Mouse (Mus musculus): ENCODE data around the gene Drd2. TPM values are rescaled to one million over a fixed set of nuclear protein-coding genes. Genes with fewer than 3 reads are reported as not detected.

Gene Drd2
- polyA plus RNA-seq, 1 experiment from 2014 or later: 8.4 TPM

DNA sequence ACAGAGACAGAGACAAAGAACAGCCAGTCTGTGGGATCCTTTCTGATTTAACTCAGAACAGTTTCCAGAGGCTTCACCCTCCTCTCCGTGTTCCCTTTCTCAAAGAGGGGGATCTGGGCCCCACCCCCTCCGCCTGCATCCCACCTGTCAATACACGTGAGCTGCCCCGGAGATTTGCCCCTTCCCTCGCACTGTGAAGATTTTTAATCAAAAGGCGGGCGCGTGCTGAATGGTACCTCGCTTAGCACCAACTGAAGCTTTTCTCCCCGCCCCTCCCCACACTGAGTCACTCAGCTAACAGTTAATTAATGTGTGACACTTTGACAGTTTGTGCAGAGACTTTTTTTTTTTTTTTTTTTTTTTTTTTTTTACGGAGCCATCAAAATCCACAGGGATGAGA is 45.7 kb downstream of the Drd2 start:
- no peaks in the 10 kb centered on the region; the same call in 1 of the 2 replicates for H3K4me1 ChIP-seq
- no peaks in the 10 kb centered on the region for H3K36me3 ChIP-seq
- no peak overlapping the region for H3K4me3 ChIP-seq (replicated peaks)
- no peaks in the 10 kb centered on the region for H3K9me3 ChIP-seq (replicated peaks)
- no peak for ATAC-seq (ENCODE audit: low FRiP score)
- H3K9ac ChIP-seq (replicated peaks): no peak overlapping the region
- H3K27ac ChIP-seq (replicated peaks): no peak overlapping the region
- no peaks in the 10 kb centered on the region for H3K27me3 ChIP-seq (replicated peaks)
- 49% methylated on average over 11 of the region's 11 CpGs for WGBS
- no peak overlapping the region for H3K4me2 ChIP-seq

DNA sequence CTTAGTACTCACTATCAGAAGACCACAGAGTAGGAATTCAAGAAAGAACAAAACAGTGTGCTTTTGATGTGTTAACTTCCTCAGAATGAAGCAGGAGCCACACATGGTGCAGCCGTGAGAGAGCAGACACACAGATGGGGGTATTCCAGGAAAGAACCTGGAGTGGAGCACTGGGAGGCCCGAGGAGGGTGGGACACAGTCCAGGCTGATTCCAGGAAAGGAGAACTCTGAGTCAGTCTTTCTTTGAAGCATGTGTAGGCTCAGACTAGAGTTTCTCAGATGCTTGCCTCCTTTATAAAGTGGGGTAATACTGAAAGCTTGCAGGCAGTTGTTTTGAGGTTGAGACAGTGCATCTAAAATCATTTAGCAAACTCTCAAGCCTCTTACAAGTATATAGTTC is 51.8 kb downstream of the Drd2 start:
- no peak overlapping the region for H3K9ac ChIP-seq (replicated peaks)
- no peaks in the 10 kb centered on the region for H3K27me3 ChIP-seq (replicated peaks)
- no peaks in the 10 kb centered on the region for H3K9me3 ChIP-seq (replicated peaks)
- no peak for ATAC-seq (ENCODE audit: low FRiP score)
- H3K4me3 ChIP-seq (replicated peaks): no peak overlapping the region
- WGBS: 64% methylated on average over 2 of the region's 2 CpGs
- no peaks in the 10 kb centered on the region for H3K36me3 ChIP-seq
- H3K27ac ChIP-seq (replicated peaks): no peak overlapping the region
- H3K4me2 ChIP-seq: no peak overlapping the region
- H3K4me1 ChIP-seq: no peaks in the 10 kb centered on the region

DNA sequence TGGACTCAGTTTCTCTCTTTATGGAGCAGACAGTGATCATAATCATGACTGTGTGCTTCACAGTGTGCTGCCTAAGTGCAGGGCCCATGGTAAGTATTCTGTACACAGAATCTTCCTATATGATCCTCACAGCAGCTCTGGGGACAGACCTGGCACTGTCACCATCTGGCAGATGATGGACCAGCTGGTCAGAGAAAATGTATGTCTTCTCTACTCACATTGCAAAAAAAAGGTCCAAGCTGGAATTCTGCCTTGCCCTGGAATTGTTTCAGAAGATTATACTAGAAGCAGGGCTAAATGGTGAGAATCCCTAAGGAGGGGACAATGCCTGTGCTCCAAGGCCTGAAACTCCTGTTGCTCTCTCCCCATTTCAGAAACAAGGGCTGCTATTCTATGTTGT is 55.6 kb downstream of the Drd2 start:
- Histone ChIP-seq H3K27me3 (replicated peaks) (no peaks in the 10 kb centered on the region), H3K4me1 (no peaks in the 10 kb centered on the region), H3K36me3 (no peaks in the 10 kb centered on the region), H3K4me2 (no peak overlapping the region), H3K9me3 (replicated peaks) (no peaks in the 10 kb centered on the region), H3K27ac (replicated peaks) (no peak overlapping the region), H3K9ac (replicated peaks) (no peak overlapping the region), H3K4me3 (replicated peaks) (no peak overlapping the region)
- no peak for ATAC-seq (ENCODE audit: low FRiP score)

DNA sequence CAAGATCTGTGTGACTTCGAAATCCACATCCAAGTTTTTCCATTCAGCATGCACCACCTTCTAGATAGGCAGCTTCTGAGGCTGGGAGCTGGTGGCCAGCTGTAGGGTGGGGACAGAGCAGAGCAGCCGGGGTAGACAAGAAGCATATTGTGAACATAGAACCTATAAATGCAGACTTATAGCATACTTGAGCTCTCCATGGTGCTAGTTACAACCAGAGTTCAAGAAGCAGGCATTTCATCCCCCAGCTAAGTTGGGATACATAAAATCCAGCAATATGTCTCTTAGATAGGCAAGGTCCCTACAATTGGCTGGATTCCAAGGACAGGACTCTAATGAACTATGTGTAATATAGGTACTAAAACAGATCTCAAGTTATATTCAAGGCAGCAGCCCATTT is 63.3 kb downstream of the Drd2 start:
- H3K27ac ChIP-seq (replicated peaks): no peak overlapping the region
- H3K4me3 ChIP-seq (replicated peaks): no peak overlapping the region
- H3K4me2 ChIP-seq: no peak overlapping the region
- 82% methylated on average over 2 of the region's 2 CpGs for WGBS
- H3K36me3 ChIP-seq: no peaks in the 10 kb centered on the region
- no peaks in the 10 kb centered on the region for H3K27me3 ChIP-seq (replicated peaks)
- no peak overlapping the region for H3K9ac ChIP-seq (replicated peaks)
- no peak for ATAC-seq (ENCODE audit: low FRiP score)
- H3K9me3 ChIP-seq (replicated peaks): no peaks in the 10 kb centered on the region
- no peaks in the 10 kb centered on the region for H3K4me1 ChIP-seq

DNA sequence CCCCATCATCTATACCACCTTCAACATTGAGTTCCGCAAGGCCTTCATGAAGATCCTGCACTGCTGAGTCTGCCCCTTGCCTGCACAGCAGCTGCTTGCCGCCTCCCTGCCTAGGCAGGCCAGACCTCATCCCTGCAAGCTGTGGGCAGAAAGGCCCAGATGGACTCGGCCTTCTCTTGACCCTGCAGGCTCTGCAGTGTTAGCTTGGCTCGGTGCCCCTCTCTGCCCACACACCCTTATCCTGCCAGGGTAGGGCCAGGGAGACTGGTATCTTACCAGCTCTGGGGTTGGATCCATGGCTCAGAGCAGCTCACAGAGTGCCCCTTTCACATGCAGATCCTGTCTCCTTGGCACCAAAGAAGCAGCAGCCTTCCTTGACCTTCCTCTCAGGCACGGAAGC is 66.6 kb downstream of the Drd2 start:
- no peak overlapping the region for H3K4me3 ChIP-seq (replicated peaks)
- no peaks in the 10 kb centered on the region for H3K36me3 ChIP-seq
- no peaks in the 10 kb centered on the region for H3K4me1 ChIP-seq
- H3K9ac ChIP-seq (replicated peaks): no peak overlapping the region
- H3K9me3 ChIP-seq (replicated peaks): no peaks in the 10 kb centered on the region
- no peaks in the 10 kb centered on the region for H3K27me3 ChIP-seq (replicated peaks)
- 92% methylated on average over 5 of the region's 5 CpGs for WGBS
- no peak for ATAC-seq (ENCODE audit: low FRiP score)
- H3K27ac ChIP-seq (replicated peaks): no peak overlapping the region
- no peak overlapping the region for H3K4me2 ChIP-seq

DNA sequence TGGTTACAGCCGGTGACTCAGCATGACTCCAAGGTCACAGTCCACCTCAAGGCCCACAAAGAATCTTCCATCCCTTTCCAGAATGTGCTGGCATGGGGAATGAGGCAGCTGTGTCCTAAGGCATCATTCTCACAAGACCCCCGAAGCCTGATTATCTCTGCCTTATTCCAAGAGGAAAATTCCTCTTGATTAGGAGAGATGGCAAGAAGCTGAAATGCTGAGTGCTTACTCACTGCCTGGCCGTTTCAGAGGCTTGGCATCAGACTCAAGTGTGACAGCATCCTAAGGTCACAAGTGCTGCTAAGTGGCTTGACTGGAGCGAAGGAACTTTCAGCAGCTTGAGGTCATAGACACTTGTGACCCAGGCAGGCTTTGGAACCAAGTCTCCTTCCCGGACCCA is 70.2 kb downstream of the Drd2 start:
- Histone ChIP-seq H3K4me1 (no peaks in the 10 kb centered on the region), H3K9ac (replicated peaks) (no peak overlapping the region), H3K27me3 (replicated peaks) (no peaks in the 10 kb centered on the region), H3K4me2 (no peak overlapping the region), H3K4me3 (replicated peaks) (no peak overlapping the region), H3K9me3 (replicated peaks) (no peaks in the 10 kb centered on the region), H3K36me3 (no peaks in the 10 kb centered on the region), H3K27ac (replicated peaks) (no peak overlapping the region)
- ATAC-seq (ENCODE audit: low FRiP score): no peak
- WGBS: 89% methylated on average over 5 of the region's 5 CpGs

DNA sequence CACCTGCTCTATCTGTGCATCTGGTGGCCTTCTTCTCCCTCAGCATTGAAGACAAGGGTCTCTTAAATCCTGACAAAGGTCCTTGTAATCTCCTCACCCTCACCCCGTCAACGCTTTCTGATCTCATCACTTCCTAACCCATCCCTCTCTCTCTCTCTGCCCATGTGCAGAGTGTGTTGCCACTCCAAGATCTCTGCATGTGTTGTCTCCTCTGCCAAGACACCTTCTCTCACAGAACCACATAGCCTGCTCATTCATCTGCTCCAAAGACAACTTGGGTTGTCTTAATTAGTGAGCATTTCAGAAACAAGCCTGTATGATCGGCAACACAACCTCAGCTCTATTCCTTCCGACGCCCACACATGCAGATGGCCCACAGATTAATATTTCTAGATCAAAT is 83.4 kb downstream of the Drd2 start:
- Histone ChIP-seq H3K36me3 (no peaks in the 10 kb centered on the region), H3K4me2 (no peak overlapping the region), H3K27ac (replicated peaks) (no peak overlapping the region), H3K9me3 (replicated peaks) (no peaks in the 10 kb centered on the region), H3K4me1 (no peaks in the 10 kb centered on the region), H3K9ac (replicated peaks) (no peak overlapping the region), H3K27me3 (replicated peaks) (no peaks in the 10 kb centered on the region), H3K4me3 (replicated peaks) (no peak overlapping the region)
- WGBS: 96% methylated on average over 5 of the region's 5 CpGs
- ATAC-seq (ENCODE audit: low FRiP score): no peak

DNA sequence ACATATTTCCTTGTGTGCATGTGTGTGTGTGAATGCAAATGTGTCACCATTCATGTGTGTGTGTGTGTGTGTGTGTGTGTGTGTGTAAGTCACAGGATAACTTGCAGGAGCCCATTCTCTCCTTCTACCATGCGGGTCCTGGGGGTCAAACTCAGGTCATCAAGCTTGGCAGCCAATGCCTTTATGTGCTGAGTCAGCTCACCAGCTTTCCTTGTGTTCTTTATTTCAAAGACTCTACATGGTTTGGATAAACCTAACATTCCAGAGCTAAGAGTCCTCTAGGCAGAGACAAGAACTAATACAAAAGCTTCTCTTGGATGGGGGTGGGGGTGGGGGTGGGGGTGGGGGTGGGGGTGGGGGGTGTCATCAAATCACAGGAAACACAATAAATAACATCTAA is 85.2 kb downstream of the Drd2 start:
- H3K9me3 ChIP-seq (replicated peaks): no peaks in the 10 kb centered on the region
- ATAC-seq (ENCODE audit: low FRiP score): no peak
- no peak overlapping the region for H3K4me3 ChIP-seq (replicated peaks)
- H3K4me2 ChIP-seq: no peak overlapping the region
- no peaks in the 10 kb centered on the region for H3K36me3 ChIP-seq
- H3K27ac ChIP-seq (replicated peaks): no peak overlapping the region
- H3K27me3 ChIP-seq (replicated peaks): no peaks in the 10 kb centered on the region
- WGBS: 39% methylated on average over 1 of the region's 1 CpGs
- H3K9ac ChIP-seq (replicated peaks): no peak overlapping the region
- 0 out of 2 replicates have a peak, but pooled peaks cover 2% of the 10 kb centered on the region for H3K4me1 ChIP-seq

DNA sequence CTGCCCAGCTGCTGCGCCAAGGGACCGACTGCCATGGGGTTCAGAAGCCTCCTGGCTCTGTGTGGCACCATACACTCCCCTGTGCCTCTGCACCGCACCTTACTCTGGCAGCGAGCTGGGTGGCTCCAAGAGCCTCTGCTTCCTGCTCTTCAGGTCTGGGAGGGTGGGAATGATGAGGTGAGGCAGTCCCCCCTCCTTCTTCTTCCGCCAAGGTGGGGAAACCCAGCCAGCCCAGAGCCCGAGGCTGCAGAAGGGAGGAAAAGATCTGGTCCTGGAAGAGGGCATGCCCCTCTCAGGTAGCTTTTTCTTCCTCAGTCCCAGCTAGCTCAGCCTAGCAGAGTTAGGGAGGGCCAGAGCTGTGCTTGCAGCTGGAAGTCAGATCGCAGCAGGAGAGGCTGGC is 86.5 kb downstream of the Drd2 start, which contains the start of gene Ankk1:
Ankk1 (minus strand) TSS at position 101 of the 400 bp plus-strand sequence.
- H3K9me3 ChIP-seq (replicated peaks): no peaks in the 10 kb centered on the region
- ATAC-seq (ENCODE audit: low FRiP score): no peak
- H3K9ac ChIP-seq (replicated peaks): no peak within 1 kb of the TSS
- H3K27ac ChIP-seq (replicated peaks): no peak within 1 kb of the TSS
- H3K4me3 ChIP-seq (replicated peaks): no peak within 1 kb of the TSS
- 0 out of 2 replicates have a peak, but pooled peaks cover 2% of the 10 kb centered on the region for H3K4me1 ChIP-seq
- no peaks in the 10 kb centered on the region for H3K36me3 ChIP-seq
- H3K4me2 ChIP-seq: no peak within 1 kb of the TSS
- H3K27me3 ChIP-seq (replicated peaks): no peaks in the 10 kb centered on the region
- 90% methylated on average over 7 of the region's 7 CpGs for whole genome bisulfite sequencing

DNA sequence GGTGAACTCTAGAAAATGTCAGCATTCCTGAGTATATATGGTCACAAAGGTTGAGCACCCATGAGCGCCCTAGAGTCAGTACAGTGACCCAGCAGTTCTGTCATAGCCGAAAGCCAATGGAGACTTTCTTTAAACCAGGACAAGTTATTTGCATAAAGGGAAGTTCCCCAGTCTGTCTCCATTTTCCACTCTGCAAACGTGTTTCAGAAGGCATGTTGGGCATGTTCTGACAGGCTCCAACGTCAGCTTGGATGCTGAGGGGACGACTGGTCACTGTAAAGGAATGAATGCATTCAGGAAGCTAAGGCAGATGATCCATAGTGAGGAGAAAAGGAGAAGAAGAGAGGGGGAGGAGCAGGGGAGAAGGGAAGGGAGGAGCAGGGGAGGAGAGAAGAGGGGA is 87.1 kb downstream of the Drd2 start:
- no peak for ATAC-seq (ENCODE audit: low FRiP score)
- H3K4me1 ChIP-seq: 0 out of 2 replicates have a peak, but pooled peaks cover 2% of the 10 kb centered on the region
- H3K27me3 ChIP-seq (replicated peaks): no peaks in the 10 kb centered on the region
- WGBS: 84% methylated on average over 5 of the region's 5 CpGs
- H3K9ac ChIP-seq (replicated peaks): no peak overlapping the region
- no peak overlapping the region for H3K4me3 ChIP-seq (replicated peaks)
- H3K9me3 ChIP-seq (replicated peaks): no peaks in the 10 kb centered on the region
- no peak overlapping the region for H3K27ac ChIP-seq (replicated peaks)
- H3K4me2 ChIP-seq: no peak overlapping the region
- no peaks in the 10 kb centered on the region for H3K36me3 ChIP-seq

DNA sequence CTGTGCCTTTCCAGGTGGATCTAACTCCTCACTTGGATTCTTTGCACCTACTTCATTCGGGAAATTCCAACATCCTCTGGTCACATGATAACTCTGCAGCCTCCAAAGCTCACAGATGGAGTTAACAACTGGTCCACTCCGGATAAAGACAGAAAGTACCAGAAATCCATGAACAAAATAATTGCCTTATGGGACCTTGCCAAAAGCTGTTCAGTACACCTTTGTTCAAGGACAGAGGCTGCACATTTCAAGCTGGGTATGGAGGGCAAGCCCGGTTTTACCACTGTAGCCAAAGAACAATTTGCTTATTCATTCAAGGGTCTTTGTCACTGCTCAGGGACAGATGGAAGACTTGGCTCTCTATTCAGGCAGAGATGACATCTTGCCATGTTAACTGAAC is 102.2 kb downstream of the Drd2 start:
- 62% methylated on average over 3 of the region's 3 CpGs for WGBS

DNA sequence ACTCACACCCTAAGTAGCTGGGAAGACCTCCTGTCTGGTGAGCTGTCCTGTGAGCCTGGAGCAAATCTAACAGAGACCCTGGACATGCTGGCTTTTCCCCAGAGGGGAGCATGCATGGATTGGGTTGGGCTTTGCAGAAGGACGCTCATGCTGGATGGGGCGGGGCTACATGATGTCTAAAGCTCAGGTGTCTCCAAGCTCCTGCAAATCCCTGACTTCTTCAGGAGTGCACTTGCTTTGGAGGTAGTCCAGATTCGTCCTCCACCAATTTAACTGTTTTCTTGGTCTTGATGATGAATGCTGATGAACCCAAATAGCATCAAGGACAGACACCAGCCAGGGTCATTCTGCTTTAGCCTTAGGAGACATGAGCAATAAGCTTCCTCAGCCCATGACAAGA is 110.1 kb downstream of the Drd2 start:
- Histone ChIP-seq H3K27me3 (replicated peaks) (no peaks in the 10 kb centered on the region), H3K4me3 (replicated peaks) (no peak overlapping the region), H3K4me2 (no peak overlapping the region), H3K4me1 (no peaks in the 10 kb centered on the region), H3K9me3 (replicated peaks) (0 out of 2 replicates have a peak, but pooled peaks cover 2% of the 10 kb centered on the region), H3K27ac (replicated peaks) (no peak overlapping the region), H3K36me3 (no peaks in the 10 kb centered on the region), H3K9ac (replicated peaks) (no peak overlapping the region)
- WGBS: 89% methylated on average over 3 of the region's 3 CpGs
- ATAC-seq (ENCODE audit: low FRiP score): no peak

More for the DNA sequence above, 102.2 kb downstream of the Drd2 start:
- Histone ChIP-seq H3K9me3 (replicated peaks) (no peaks in the 10 kb centered on the region), H3K4me2 (no peak overlapping the region), H3K9ac (replicated peaks) (no peak overlapping the region), H3K4me1 (no peaks in the 10 kb centered on the region), H3K27ac (replicated peaks) (no peak overlapping the region), H3K36me3 (no peaks in the 10 kb centered on the region), H3K4me3 (replicated peaks) (no peak overlapping the region), H3K27me3 (replicated peaks) (no peaks in the 10 kb centered on the region)
- ATAC-seq (ENCODE audit: low FRiP score): no peak

DNA sequence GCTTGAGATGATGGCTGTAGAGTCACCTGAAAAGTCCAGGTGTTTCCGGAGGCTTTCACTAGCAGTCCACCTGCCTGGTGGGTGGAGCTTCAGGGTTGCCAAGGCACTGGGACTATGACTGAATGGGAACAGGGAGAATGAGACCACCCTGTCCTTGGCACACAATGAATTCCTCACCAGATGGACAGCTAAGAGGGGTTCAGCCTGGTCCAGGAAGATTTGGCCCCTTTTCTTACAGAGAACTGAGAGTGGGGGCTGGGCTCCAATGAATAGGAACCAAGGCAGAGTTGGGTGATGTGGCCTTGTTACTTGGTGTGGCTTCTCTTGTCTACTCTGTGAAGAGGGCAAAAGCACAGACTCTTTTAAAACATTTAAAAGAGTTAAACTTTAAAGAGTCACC is 112.0 kb downstream of the Drd2 start:
- no peak overlapping the region for H3K9ac ChIP-seq (replicated peaks)
- no peak overlapping the region for H3K4me2 ChIP-seq
- H3K4me3 ChIP-seq (replicated peaks): no peak overlapping the region
- 0 out of 2 replicates have a peak, but pooled peaks cover 2% of the 10 kb centered on the region for H3K9me3 ChIP-seq (replicated peaks)
- ATAC-seq (ENCODE audit: low FRiP score): no peak
- 94% methylated on average over 1 of the region's 1 CpGs for WGBS
- H3K27me3 ChIP-seq (replicated peaks): no peaks in the 10 kb centered on the region
- no peak overlapping the region for H3K27ac ChIP-seq (replicated peaks)
- no peaks in the 10 kb centered on the region for H3K4me1 ChIP-seq
- no peaks in the 10 kb centered on the region for H3K36me3 ChIP-seq
